Mouse (Mus musculus): ENCODE measurements at regions not wholly inside any gene's neighbourhood (a gene's known extent, or its start where the extent isn't known, plus 50 kb on each side); places are given as distances from the start of the nearest gene placed in this dataset.

GRCm38 (mm10) chr10:70814354-70815131, 158.8 kb upstream of the Phyhipl start:
- DNase-seq (ENCODE audit: low spot score in 2 of 2): no peak

- no peak for DNase-seq (ENCODE audit: low spot score in 2 of 2)
These were observed 153.6 kb upstream of the Phyhipl start for GRCm38 (mm10) chr10:70809411-70809810.

GRCm38 (mm10) chr10:70806786-70807385, 151.1 kb upstream of the Phyhipl start:
- no peak for DNase-seq (ENCODE audit: low spot score in 2 of 2)

GRCm38 (mm10) chr10:70800736-70801306, 145.1 kb upstream of the Phyhipl start:
- no peak for DNase-seq (ENCODE audit: low spot score in 2 of 2)

GRCm38 (mm10) chr10:70799906-70800305, 144.1 kb upstream of the Phyhipl start:
- no peak for DNase-seq (ENCODE audit: low spot score in 2 of 2)

GRCm38 (mm10) chr10:70799191-70799742, 143.5 kb upstream of the Phyhipl start:
- peak in 1 of 2 experiments; percentile 55 for DNase-seq (ENCODE audit: low spot score in 2 of 2)

GRCm38 (mm10) chr10:70788814-70789452, 133.2 kb upstream of the Phyhipl start:
- DNase-seq (ENCODE audit: low spot score in 2 of 2): no peak

- DNase-seq (ENCODE audit: low spot score in 2 of 2): no peak
These were observed 125.3 kb upstream of the Phyhipl start for GRCm38 (mm10) chr10:70781036-70781435.

- DNase-seq (ENCODE audit: low spot score in 2 of 2): no peak
These were observed 122.8 kb upstream of the Phyhipl start for GRCm38 (mm10) chr10:70778596-70778995.

GRCm38 (mm10) chr10:70774571-70774970, 118.8 kb upstream of the Phyhipl start:
- no peak for DNase-seq (ENCODE audit: low spot score in 2 of 2)

- DNase-seq (ENCODE audit: low spot score in 2 of 2): no peak
These were observed 118.4 kb upstream of the Phyhipl start for GRCm38 (mm10) chr10:70774159-70774558.

- DNase-seq (ENCODE audit: low spot score in 2 of 2): no peak
These were observed 111.7 kb upstream of the Phyhipl start for GRCm38 (mm10) chr10:70767461-70767860.

- DNase-seq (ENCODE audit: low spot score in 2 of 2): no peak
These were observed 111.1 kb upstream of the Phyhipl start for GRCm38 (mm10) chr10:70766869-70767268.

- DNase-seq (ENCODE audit: low spot score in 2 of 2): no peak
These were observed 110.7 kb upstream of the Phyhipl start for GRCm38 (mm10) chr10:70766450-70766849.

GRCm38 (mm10) chr10:70763206-70763605, 107.4 kb upstream of the Phyhipl start:
- DNase-seq (ENCODE audit: low spot score in 2 of 2): no peak

- DNase-seq (ENCODE audit: low spot score in 2 of 2): no peak
These were observed 103.9 kb upstream of the Phyhipl start for GRCm38 (mm10) chr10:70759686-70760085.

GRCm38 (mm10) chr10:70751771-70752170, 96.0 kb upstream of the Phyhipl start:
- no peak for DNase-seq (ENCODE audit: low spot score in 2 of 2)

- no peak for DNase-seq (ENCODE audit: low spot score in 2 of 2)
These were observed 94.8 kb upstream of the Phyhipl start for GRCm38 (mm10) chr10:70750356-70751145.

GRCm38 (mm10) chr10:70746612-70747011, 90.8 kb upstream of the Phyhipl start:
- DNase-seq (ENCODE audit: low spot score in 2 of 2): no peak

- no peak for DNase-seq (ENCODE audit: low spot score in 2 of 2)
These were observed 86.1 kb upstream of the Phyhipl start for GRCm38 (mm10) chr10:70741909-70742308.

GRCm38 (mm10) chr10:70740095-70740494, 84.3 kb upstream of the Phyhipl start:
- no peak for DNase-seq (ENCODE audit: low spot score in 2 of 2)
